Mouse (Mus musculus) c-Kit-positive CD71-positive TER-119-positive erythroid progenitor cells, embryonic 14.5 days (primary cell): Measurements from ENCODE around the gene Suv39h1.
A peak's percentile ranks its signal among the peaks of the same experiment; 100 is the strongest.
"Not testable (repeated sequence)": the region's sequence is repeated elsewhere in the genome, so short reads cannot be mapped to it uniquely, and the experiment has no call there.

Experiments used
- DNase-seq: peaks from one replicate; pipeline ENCODE4 v3.0.0-alpha.2; 2013; ENCODE audit warnings: low spot score

Gene Suv39h1

GRCm38 (mm10) chrX:8074430-8075014 lies at the start of gene Suv39h1:
Suv39h1 (minus strand) TSS chrX:8074760.
- peak; percentile 89 for DNase-seq

- no peak for DNase-seq
Observed at GRCm38 (mm10) chrX:8123821-8124470, 49.4 kb upstream of the Suv39h1 start.

- DNase-seq: no peak
Observed at GRCm38 (mm10) chrX:8117264-8117663, 42.7 kb upstream of the Suv39h1 start.

GRCm38 (mm10) chrX:8115275-8115674 lies 40.7 kb upstream of the Suv39h1 start:
- DNase-seq: no peak

GRCm38 (mm10) chrX:8105019-8105418 lies 30.5 kb upstream of the Suv39h1 start:
- DNase-seq: no peak

GRCm38 (mm10) chrX:8102213-8102668 lies 27.7 kb upstream of the Suv39h1 start:
- peak; percentile 73 for DNase-seq

GRCm38 (mm10) chrX:8101017-8101416 lies 26.5 kb upstream of the Suv39h1 start:
- no peak for DNase-seq

- DNase-seq: no peak
Observed at GRCm38 (mm10) chrX:8099435-8099834, 24.9 kb upstream of the Suv39h1 start.

- DNase-seq: peak; percentile 92
Observed at GRCm38 (mm10) chrX:8096787-8097242, 22.3 kb upstream of the Suv39h1 start.

- DNase-seq: not testable (repeated sequence)
Observed at GRCm38 (mm10) chrX:8096068-8096786, 21.7 kb upstream of the Suv39h1 start.

- no peak for DNase-seq
Observed at GRCm38 (mm10) chrX:8095546-8095945, 21.0 kb upstream of the Suv39h1 start.

- DNase-seq: not testable (repeated sequence)
Observed at GRCm38 (mm10) chrX:8090954-8091347, 16.4 kb upstream of the Suv39h1 start.

GRCm38 (mm10) chrX:8090346-8090953 lies 15.9 kb upstream of the Suv39h1 start, which contains the start of gene Was:
Was (minus strand) TSS chrX:8090498.
- no peak for DNase-seq

GRCm38 (mm10) chrX:8089746-8090145 lies 15.2 kb upstream of the Suv39h1 start:
- no peak for DNase-seq

- DNase-seq: no peak
Observed at GRCm38 (mm10) chrX:8085611-8086010, 11.1 kb upstream of the Suv39h1 start.

GRCm38 (mm10) chrX:8084771-8085259 lies 10.3 kb upstream of the Suv39h1 start:
- no peak for DNase-seq

- peak; percentile 28 for DNase-seq
Observed at GRCm38 (mm10) chrX:8075104-8075503, 544 bp upstream of the Suv39h1 start.

GRCm38 (mm10) chrX:8073881-8074429 lies 605 bp downstream of the Suv39h1 start:
- peak; percentile 26 for DNase-seq

GRCm38 (mm10) chrX:8069166-8069565 lies 5.4 kb downstream of the Suv39h1 start:
- no peak for DNase-seq

- DNase-seq: not testable (repeated sequence)
Observed at GRCm38 (mm10) chrX:8051044-8051781, 23.3 kb downstream of the Suv39h1 start.

- peak; percentile 16 for DNase-seq
Observed at GRCm38 (mm10) chrX:8033009-8033408, 41.6 kb downstream of the Suv39h1 start.
